Mouse (Mus musculus) neutrophil, adult 5-6 weeks (primary cell): ENCODE results near the gene Prpf8. TPM values are rescaled to one million over a fixed set of nuclear protein-coding genes. Genes with fewer than 3 reads are reported as not detected.
"Not testable (repeated sequence)": the region's sequence is repeated elsewhere in the genome, so short reads cannot be mapped to it uniquely, and the experiment has no call there.

Experiments
- ATAC-seq: fragments of 151-379, 151-347 bp; 2 replicates; pipeline ENCODE4 v1.8.0; 2017; ENCODE audit warnings: mild to moderate bottlenecking, moderate TSS enrichment; ENCODE audit not compliant: insufficient number of reproducible peaks, poor library complexity, low FRiP score, severe bottlenecking; ENCODE audit errors: extremely low read depth
- total RNA-seq: library from RNA; stranded (forward); fragments of 200-1000 nt; gene quantifications from 2 replicates; pipeline ENCODE4 v1.2.3, GENCODE M21; 2017

Prpf8 gene
- total RNA-seq, result 89.3 and 91.5 TPM in 2 replicates

DNA sequence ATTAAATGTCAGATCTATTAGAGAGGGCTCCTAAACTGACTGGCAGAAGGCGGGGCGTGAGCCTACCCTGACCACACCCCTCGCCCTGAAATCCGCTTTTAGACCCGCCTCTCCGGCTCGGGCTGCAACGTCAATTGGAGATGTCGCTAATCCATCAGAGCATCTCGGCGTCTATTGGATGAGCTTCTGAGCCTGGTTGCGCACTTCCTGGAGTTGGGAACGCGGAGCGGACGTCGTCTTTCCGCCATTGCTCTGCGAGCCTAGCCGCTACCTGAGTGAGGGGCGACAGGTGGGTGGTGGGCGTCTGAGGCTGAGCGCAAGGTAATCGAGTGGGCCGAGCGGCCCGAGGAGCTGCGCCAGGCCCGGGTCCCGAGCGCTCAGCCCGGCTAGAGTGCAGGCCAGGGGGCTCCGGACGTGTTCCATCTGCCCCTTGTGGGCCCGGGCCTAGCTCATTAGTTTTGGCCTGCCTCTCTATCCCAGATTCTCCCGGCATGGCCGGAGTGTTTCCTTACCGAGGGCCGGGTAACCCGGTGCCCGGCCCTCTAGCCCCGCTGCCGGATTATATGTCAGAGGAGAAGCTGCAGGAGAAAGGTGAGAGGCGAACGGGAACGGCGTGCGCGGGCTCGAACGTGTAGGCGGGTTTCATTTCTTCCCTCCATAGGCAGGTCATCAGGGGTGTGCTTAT is at the start of gene Prpf8:
Prpf8 (plus strand) TSS at position 216 of the 685 bp plus-strand sequence.
- peak; percentile 100 for ATAC-seq

DNA sequence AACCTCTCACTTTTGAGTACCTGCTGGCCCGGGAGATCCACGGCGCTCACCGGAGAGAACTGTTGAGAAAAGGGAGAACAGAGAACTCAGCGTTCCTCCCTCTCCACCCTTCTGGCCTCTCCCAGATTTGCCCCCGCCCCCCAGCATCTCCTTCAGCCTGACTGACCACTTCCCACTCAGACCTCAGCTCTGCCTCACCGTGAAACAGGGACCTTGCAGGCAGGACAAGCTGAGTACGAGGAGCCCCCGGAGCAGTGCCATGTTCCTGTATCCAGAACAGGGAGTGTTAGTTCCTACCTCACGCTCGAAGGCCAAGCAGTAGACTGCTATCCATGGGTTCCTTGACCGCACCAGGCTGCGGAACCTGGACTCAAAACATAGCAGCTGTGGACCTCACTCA is 48.4 kb upstream of the Prpf8 start:
- no peak for ATAC-seq

DNA sequence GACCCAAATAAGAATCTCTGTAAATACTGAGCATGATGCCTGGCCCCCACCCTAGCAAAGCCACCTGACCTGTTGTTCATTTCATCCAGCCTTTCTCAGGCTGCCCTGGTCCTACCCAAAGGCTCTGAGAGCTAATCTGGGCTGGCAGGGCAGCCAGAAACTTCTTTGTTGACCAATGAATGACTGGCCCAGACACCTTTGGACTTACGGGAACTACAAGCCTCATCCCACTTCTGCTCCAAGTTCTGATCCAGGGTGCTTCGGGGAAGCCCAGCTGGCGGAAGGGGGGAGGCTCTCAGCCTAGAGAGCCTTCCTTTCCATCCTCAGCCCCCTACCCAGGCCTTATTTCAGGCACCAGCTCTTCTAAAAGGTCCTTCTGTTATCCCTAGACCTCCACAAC is 47.8 kb upstream of the Prpf8 start:
- ATAC-seq, result no peak

DNA sequence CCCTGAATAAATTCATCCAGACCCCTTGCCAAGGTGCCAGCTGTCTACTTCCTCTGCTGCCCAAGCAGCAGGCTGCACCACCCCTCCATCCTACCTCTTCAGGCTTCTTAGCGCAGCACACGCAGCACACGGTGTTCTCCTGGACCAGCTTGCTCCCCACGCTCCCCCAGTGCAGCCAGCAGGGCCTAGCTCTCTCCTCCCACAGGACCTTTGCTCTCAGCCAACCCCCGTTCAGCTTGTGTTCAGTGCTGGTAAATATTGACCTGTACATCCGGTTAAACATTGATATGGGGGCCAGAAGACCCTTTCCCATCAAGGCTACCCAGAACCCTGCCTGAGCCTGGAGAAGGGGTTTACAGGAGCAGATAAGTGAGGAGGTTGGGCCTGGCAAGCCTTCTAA is 47.3 kb upstream of the Prpf8 start, which contains the start of gene Serpinf2:
Serpinf2 (minus strand) TSS at position 229 of the 400 bp plus-strand sequence.
- no peak for ATAC-seq

DNA sequence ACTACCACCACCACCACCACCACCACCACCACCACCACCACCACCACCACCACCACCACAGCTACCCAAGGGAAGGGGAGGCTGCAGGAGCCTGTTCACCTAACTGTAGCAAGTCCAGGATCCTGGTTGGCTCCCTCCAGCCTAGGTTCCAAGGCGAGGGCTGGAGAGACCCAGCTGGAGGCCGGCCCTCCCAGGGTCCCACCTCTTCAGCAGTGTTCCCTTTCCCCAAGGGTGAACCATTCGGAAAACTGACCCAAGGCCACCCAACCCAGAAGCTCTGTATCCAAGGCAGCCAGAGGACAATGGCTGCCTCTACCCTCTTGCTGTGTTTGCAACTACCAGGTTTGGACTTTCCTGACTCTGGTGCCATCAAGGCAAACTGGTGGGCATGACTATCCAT is 46.7 kb upstream of the Prpf8 start:
- ATAC-seq, result no peak

DNA sequence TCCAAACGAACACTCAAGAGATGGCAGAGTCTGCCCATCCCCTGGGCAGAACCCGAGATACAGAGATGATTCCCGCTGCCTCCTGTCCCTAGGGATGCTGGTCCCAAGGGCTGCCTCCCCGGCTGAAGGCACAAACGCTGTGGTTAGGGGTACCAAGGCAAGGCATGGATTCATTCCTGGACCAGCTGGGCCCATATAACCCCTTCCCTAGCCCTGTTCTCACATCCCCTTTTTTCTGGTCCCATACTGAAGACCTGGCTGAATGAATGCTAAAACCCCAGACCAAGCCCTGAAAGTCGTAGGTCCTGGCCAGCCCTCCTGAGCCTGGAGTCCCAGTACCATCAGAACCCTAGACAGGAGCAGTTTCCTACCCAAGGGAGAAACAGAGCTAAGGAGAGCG is 45.6 kb upstream of the Prpf8 start:
- no peak for ATAC-seq

DNA sequence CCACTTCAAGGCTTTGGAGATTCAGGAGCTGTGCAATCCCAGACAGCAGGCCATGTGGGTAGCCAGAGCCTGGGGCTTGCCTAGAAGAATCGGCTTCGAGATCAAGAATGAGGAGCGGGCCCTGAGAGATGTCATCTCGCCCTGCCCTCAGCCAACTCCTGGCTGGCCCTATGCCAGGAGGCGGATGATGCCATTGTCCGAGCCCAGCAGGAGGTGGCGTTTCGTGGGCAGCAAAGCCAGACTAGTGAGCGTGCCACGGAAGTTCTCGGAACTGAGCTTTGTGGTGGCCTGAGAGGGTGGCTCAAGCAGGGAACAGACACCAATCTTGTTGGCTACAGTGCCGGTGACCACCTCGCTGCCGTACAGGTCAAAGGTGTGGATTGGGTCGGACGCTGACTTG is 45.0 kb upstream of the Prpf8 start:
- no peak for ATAC-seq

DNA sequence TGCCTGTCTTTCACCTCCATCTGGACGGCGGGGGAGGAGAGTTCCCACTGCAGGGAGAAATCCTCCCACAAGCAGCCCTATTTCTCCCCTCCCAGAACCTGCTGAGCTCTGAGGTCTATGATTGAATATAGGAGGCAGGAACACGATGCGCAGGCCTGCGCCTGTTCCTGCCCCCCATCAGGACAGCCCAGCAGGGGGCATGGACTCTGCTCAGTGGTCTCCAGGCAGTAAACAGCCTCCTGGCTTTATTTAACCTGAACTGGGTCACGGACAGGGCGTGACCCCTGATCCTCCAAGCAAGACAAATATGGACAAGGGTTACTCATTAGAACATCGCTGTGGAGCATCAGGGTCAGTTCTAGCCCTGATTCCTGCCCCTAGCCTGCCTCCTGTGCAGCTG is 42.9 kb upstream of the Prpf8 start:
- no peak for ATAC-seq

DNA sequence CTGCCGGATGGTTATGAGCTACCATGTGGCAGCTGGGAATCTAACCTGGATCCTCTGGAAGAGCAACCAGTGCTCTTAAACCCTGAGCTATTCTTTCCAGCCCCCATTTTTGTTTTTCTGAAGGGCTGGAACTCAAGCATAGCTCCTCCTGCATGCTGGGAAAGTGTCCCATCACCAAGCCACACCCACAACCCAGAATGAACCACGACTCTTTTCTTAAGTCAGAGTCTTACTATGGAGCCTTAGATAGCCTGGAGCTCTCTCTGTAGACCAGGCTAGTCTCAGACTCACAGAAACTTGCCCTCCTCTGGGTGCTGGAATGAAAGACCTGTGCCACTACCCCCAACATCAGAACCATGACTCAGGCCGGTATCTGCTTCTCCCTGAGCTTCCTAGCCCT is 38.0 kb upstream of the Prpf8 start:
- ATAC-seq, result no peak

DNA sequence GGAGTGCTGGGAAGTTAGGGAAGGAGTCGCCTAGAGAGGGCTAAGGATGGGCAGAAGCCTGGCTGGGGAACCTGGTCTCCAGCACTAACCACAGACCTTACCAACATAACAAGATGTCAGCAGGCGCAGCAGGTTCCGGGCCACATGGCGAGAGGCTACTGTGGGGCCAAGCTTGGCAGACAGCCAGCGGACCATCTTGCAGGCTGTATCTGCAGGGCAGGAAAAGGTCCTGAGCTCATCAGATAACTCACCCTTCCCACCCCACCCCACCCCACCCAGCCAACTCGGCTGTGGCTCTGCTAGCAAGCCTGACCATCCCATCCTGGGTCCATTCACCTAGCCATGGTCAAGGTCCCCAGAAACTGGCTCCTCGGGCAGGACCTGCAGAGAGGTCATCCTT is 36.9 kb upstream of the Prpf8 start:
- no peak for ATAC-seq

DNA sequence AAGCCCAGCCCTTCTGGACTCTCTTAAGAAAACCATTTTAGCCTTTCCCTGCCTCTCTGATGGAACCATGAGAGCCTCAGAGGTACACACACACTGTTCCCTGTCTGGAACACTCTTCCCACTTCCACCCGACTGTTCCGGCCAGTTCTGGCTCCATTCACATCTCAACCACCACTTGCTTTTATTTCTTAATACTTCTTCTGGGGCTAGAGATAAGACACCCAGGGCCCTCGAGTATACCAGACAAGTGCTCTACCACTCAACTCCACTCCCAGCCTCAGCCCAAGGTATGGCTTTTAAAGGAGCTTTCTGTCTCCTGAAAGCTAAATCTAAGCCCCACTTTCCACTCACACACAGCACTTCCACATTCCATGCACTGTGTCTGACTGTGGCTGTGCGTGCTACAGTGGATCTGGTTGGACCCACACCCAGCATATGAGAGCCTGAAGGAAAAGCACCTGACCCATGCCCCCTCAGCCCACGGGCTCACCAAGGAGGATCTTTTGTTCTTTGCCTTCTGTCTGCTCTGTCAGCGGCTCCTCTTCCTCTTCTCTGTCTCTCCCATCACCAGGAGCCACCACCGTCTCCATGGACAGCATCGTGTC is 36.2 kb upstream of the Prpf8 start:
- ATAC-seq, result no peak

DNA sequence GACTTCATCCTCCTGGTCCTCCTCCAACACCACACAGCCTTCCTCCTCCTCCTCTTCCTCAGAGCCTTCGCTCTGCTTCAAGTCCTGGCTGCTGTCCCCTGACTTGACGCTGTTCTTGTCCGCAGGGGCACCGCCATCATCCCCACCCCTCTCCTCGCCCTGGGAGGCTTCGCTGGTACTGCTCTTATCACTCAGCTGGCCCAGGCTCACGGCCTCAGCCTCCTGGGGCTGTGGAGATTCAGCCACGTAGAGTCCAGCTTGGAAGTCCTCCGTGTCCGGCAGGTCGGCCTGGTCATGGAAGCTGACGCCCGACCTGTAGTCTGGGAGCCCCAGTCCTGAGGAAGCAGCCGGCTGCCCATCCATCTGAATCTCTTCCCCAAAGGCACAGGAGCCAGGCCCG is 35.7 kb upstream of the Prpf8 start:
- no peak for ATAC-seq

DNA sequence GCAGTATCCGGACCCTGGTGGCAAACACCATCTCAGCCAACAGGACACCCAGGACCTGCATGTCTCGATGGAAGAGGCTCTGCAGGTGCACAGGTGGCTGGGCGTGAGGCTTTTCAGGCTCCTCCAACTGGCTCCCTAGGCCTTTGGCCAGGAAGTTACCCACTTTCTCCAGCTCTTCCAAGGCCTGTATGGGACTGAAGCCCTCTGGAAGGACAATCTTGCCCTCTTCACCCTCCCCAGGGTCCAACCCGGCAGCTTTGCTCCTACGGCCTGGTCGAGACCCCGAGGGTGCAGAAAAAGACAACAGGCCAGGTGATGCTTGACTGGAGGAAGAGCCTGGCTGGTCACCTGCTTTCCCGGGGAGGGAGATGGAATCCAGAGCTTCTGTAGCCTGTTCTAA is 34.5 kb upstream of the Prpf8 start:
- ATAC-seq, result no peak

DNA sequence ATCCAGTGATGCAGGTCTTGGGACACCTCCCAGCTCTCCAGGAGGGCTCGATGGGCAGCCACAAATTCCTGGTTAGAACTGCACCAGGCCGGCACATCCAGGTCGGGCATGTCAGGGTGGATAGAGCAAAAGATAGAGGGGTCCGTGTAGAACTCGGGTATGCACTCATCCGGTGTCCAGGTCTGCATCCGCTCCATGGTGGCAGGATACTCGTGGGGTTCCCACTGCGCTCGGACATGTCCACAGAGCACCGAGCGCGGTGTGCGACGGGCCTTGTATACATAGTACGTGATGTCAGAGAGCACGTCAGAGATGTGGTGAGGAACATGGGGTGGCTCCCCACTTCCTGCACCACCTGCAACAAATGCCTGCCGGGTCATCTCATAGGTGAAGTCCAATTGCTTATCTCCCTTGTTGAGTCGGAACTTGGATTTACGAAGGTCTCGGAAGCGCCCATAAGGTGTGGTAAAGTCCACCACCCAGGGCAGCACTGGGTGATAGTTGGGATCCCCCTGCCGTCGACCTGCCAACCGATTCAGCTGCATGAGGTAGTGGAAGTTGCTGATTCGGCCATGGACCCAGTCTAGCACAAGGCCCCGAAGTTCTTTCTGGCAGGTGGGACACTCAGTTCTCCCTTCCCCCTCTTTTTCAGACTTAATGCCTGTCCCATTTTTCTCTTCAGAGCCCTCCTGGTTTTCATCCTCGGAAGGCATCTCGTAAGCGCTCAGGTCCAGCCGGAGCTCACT is 33.6 kb upstream of the Prpf8 start:
- ATAC-seq, result no peak

DNA sequence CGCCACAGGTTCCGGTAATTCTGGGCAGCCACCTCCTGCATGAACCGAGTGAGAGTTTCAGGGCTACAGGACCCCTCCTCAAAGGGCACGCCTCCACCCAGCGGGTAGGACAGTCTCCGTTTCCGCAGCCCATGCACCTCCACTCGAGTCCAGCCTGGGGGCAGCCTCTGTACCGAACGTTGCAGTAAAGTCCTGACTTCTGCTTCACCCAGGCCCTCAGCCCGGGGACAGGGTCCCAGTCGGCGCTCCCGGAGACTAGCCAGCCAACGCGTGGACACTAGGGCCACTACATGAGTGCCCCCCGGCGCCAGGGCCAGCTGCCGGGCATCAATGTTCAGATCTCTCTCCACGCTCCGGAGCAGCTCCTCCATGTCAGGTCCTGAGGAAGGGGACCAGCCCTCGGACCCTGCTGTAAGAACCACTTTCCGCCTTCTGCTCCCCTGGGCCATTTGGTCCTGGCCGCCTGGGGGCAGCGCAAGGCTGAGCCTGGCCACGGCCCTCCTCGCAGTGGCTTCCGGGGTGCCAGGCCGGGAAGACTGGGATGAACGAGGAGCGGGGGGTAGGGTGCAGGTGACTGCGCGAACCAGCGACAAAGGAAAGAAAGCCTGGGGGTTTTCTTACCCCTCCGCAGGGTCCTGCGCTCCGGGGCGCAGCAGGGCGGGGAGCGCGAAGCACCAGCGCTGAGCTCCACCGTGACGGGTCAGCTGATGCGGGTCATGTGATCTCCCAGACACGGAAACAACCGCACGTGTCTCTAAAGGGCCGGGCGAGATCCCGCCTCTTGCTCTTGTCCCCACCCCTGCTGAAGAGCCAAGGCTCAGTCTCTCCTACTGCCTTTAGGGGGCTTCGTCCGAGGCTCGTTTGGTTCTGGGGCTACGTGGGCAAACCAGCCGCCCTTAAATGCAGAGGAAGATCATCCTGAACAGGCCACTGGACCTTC is 32.4 kb upstream of the Prpf8 start, which contains the start of gene Wdr81:
Wdr81 (minus strand) TSS at position 727 of the 940 bp plus-strand sequence.
- peak; percentile 75 for ATAC-seq

DNA sequence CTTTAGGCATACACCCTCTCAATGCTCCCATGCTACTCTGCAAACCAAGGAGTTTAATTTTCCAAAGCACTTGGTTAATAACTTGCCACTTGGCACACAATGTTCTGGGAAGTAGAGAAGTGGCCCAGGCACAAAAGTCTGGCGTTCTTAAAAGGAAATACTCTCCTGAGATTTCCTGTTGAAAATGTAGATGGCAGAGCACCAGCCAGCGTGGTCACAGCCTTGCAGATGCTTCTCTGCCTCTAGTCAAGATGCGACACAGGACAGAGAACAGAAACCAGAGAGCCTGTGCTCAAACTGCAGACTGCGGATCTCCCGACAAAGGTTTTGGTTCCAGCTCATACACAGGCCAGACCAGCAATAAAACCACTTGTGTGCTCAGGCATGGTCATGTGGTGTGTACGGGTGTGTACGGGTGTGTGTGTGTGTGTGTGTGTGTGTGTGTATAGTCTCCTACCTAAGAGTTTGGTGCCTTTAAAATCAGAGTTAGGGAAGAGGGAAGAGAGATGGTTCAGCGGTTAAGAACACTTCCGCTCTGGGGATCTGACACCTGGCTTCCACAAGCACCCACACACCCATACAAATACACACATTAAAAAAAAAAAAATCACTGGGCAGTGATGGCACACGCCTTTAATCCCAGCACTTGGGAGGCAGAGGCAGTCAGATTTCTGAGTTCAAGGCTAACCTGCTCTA is 31.4 kb upstream of the Prpf8 start:
- no peak for ATAC-seq

DNA sequence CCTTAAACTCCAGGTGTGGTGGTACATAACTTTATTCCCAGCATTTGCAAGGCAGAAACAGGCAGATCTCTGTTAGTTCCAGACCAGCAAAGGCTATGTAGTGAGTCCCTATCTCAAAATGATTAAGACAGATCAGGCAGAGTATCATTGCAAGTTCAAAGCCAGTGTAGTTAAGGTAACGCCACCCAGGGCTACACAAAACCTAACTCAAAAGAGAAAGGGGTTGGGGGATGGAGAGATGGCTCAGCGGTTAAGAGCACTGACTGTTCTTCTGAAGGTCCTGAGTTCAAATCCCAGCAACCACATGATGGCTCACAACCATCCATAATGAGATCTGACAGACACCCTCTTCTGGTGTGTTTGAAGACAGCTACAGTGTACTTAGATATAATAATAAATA is 30.6 kb upstream of the Prpf8 start:
- not testable (repeated sequence) for ATAC-seq

DNA sequence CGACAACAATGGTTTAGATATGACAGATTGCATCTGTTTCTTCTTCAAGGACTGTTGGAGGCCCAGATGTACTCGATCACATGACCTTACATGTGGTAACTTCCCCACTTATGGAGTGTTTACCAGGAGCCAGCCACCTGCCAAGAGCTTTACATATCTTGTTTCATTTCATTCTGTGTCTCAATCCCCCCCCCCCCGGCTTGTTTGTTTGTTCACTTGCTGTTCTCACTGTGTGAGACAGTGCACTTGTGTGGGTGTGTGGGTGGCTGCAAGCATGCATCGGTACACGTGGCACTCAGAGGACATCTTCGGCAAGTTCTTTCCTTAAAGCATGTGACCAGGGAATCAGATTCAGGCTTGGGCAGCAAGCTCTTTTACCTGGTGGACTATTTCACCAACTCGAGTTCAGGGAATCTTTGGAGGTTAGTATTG is 30.2 kb upstream of the Prpf8 start:
- no peak for ATAC-seq
